Mouse (Mus musculus) myocyte (in vitro differentiated cells): Measurements from ENCODE around the gene Lrg1.

Source experiments
- POLR2A ChIP-seq: IDR thresholded peaks from one replicate; pipeline ENCODE4 v1.6.1; 2011; ENCODE audit warnings: low read depth, mild to moderate bottlenecking, control low read depth, moderate library complexity; ENCODE audit not compliant: insufficient read length
- POLR2AphosphoS2 ChIP-seq: IDR thresholded peaks from one replicate; pipeline ENCODE4 v1.6.1; 2011; ENCODE audit warnings: low read depth, control low read depth; ENCODE audit not compliant: insufficient read length
- TCF12 ChIP-seq: IDR thresholded peaks from one replicate; pipeline ENCODE4 v1.6.1; 2011; ENCODE audit warnings: mild to moderate bottlenecking, control low read depth; ENCODE audit not compliant: poor library complexity, insufficient read depth, severe bottlenecking

DNA sequence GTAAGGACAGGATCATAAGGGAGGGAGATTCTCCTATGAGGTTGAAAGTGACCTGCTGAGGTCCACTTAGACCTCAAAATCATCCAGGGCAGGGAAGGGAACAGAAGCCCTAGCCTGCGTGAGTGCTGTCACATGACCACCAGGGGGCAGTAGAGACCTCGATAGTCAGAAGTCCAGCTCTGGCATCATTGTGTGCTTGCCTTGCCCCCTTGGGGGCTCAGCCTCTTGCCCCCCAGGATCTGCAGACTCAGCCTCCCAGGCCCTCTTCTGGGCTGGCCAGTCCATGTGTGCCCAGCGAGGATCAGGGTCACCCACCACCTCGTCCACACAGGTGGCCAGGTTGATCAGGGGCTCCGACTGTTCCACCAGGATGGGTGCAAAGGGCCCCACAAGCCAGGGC lies 9.9 kb downstream of the Lrg1 start:
- TF ChIP-seq POLR2A (no peak), POLR2AphosphoS2 (no peak), TCF12 (no peak)
